Mouse (Mus musculus): ENCODE data around the gene Ranbp10. TPM values are rescaled to one million over a fixed set of nuclear protein-coding genes. Genes with fewer than 3 reads are reported as not detected.
"Not testable (repeated sequence)": the region's sequence is repeated elsewhere in the genome, so short reads cannot be mapped to it uniquely, and the experiment has no call there.

The Ranbp10 gene
- polyA plus RNA-seq, 1 experiment from 2014 or later: 8.3 TPM

- no peaks in the 10 kb centered on the region for H3K27me3 ChIP-seq (ENCODE audit: control insufficient read depth, insufficient read depth, low read length)
- H3K4me2 ChIP-seq (ENCODE audit: low read depth, low read length): no peak overlapping the region
- no peak overlapping the region for H3K4me3 ChIP-seq (ENCODE audit: low read length)
- peaks cover 36% of the 10 kb centered on the region for H3K36me3 ChIP-seq (ENCODE audit: control insufficient read depth, insufficient read depth)
- ATAC-seq (replicated peaks; ENCODE audit: extremely low read depth, insufficient read depth, low FRiP score): peak; percentile 72
- no peak overlapping the region for H3K27ac ChIP-seq (ENCODE audit: low read length)
- 71% methylated on average over 11 of the region's 11 CpGs for WGBS
- no peaks in the 10 kb centered on the region for H3K9me3 ChIP-seq (replicated peaks; ENCODE audit: control insufficient read depth, low read length)
- no peak overlapping the region for H3K9ac ChIP-seq (ENCODE audit: low read length)
- peaks cover 5% of the 10 kb centered on the region for H3K4me1 ChIP-seq (ENCODE audit: control insufficient read depth, insufficient read depth, low read length)
These were observed 19.5 kb upstream of the Ranbp10 start for GRCm38 (mm10) chr8:105846678-105847077.

- no peak overlapping the region for H3K4me3 ChIP-seq (ENCODE audit: low read length)
- H3K27ac ChIP-seq (ENCODE audit: low read length): no peak overlapping the region
- H3K36me3 ChIP-seq (ENCODE audit: control insufficient read depth, insufficient read depth): peaks cover 7% of the 10 kb centered on the region
- H3K4me2 ChIP-seq (ENCODE audit: low read depth, low read length): no peak overlapping the region
- no peaks in the 10 kb centered on the region for H3K27me3 ChIP-seq (ENCODE audit: control insufficient read depth, insufficient read depth, low read length)
- H3K4me1 ChIP-seq (ENCODE audit: control insufficient read depth, insufficient read depth, low read length): no peaks in the 10 kb centered on the region
- no peaks in the 10 kb centered on the region for H3K9me3 ChIP-seq (replicated peaks; ENCODE audit: control insufficient read depth, low read length)
- WGBS: 92% methylated on average over 5 of the region's 5 CpGs
- ATAC-seq (replicated peaks; ENCODE audit: extremely low read depth, insufficient read depth, low FRiP score): no peak
- no peak overlapping the region for H3K9ac ChIP-seq (ENCODE audit: low read length)
These were observed 12.1 kb upstream of the Ranbp10 start for GRCm38 (mm10) chr8:105839209-105839608.

GRCm38 (mm10) chr8:105836991-105837390 is 9.8 kb upstream of the Ranbp10 start:
- H3K36me3 ChIP-seq (ENCODE audit: control insufficient read depth, insufficient read depth): no peaks in the 10 kb centered on the region
- no peaks in the 10 kb centered on the region for H3K27me3 ChIP-seq (ENCODE audit: control insufficient read depth, insufficient read depth, low read length)
- 80% methylated on average over 6 of the region's 6 CpGs for WGBS
- H3K4me3 ChIP-seq (ENCODE audit: low read length): no peak overlapping the region
- H3K27ac ChIP-seq (ENCODE audit: low read length): no peak overlapping the region
- no peaks in the 10 kb centered on the region for H3K9me3 ChIP-seq (replicated peaks; ENCODE audit: control insufficient read depth, low read length)
- no peak overlapping the region for H3K4me2 ChIP-seq (ENCODE audit: low read depth, low read length)
- no peaks in the 10 kb centered on the region for H3K4me1 ChIP-seq (ENCODE audit: control insufficient read depth, insufficient read depth, low read length)
- no peak overlapping the region for H3K9ac ChIP-seq (ENCODE audit: low read length)
- ATAC-seq (replicated peaks; ENCODE audit: extremely low read depth, insufficient read depth, low FRiP score): no peak

- ATAC-seq (replicated peaks; ENCODE audit: extremely low read depth, insufficient read depth, low FRiP score): no peak
- Histone ChIP-seq H3K9ac (ENCODE audit: low read length) (no peak overlapping the region), H3K36me3 (ENCODE audit: control insufficient read depth, insufficient read depth) (no peaks in the 10 kb centered on the region), H3K4me3 (ENCODE audit: low read length) (no peak overlapping the region), H3K27ac (ENCODE audit: low read length) (no peak overlapping the region), H3K9me3 (replicated peaks; ENCODE audit: control insufficient read depth, low read length) (no peaks in the 10 kb centered on the region), H3K4me2 (ENCODE audit: low read depth, low read length) (no peak overlapping the region), H3K4me1 (ENCODE audit: control insufficient read depth, insufficient read depth, low read length) (no peaks in the 10 kb centered on the region), H3K27me3 (ENCODE audit: control insufficient read depth, insufficient read depth, low read length) (no peaks in the 10 kb centered on the region)
- WGBS: 28% methylated on average over 11 of the region's 11 CpGs
These were observed 8.2 kb upstream of the Ranbp10 start for GRCm38 (mm10) chr8:105835318-105835717.

- not testable (repeated sequence) for ATAC-seq (replicated peaks; ENCODE audit: extremely low read depth, insufficient read depth, low FRiP score); H3K4me3 ChIP-seq (ENCODE audit: low read length); H3K9me3 ChIP-seq (replicated peaks; ENCODE audit: control insufficient read depth, low read length); H3K27me3 ChIP-seq (ENCODE audit: control insufficient read depth, insufficient read depth, low read length); H3K4me2 ChIP-seq (ENCODE audit: low read depth, low read length); H3K9ac ChIP-seq (ENCODE audit: low read length); H3K36me3 ChIP-seq (ENCODE audit: control insufficient read depth, insufficient read depth); H3K4me1 ChIP-seq (ENCODE audit: control insufficient read depth, insufficient read depth, low read length); H3K27ac ChIP-seq (ENCODE audit: low read length)
- 75% methylated on average over 2 of the region's 2 CpGs for WGBS
These were observed 6.6 kb upstream of the Ranbp10 start for GRCm38 (mm10) chr8:105833740-105834139.

- WGBS: 2% methylated on average over 4 of the region's 4 CpGs
- Histone ChIP-seq H3K9me3 (replicated peaks; ENCODE audit: control insufficient read depth, low read length) (no peaks in the 10 kb centered on the region), H3K27ac (ENCODE audit: low read length) (peak overlapping the region; percentile 52), H3K4me1 (ENCODE audit: control insufficient read depth, insufficient read depth, low read length) (peaks cover 13% of the 10 kb centered on the region), H3K36me3 (ENCODE audit: control insufficient read depth, insufficient read depth) (peaks cover 18% of the 10 kb centered on the region), H3K4me2 (ENCODE audit: low read depth, low read length) (peak overlapping the region; percentile 87), H3K9ac (ENCODE audit: low read length) (peak overlapping the region; percentile 79), H3K4me3 (ENCODE audit: low read length) (peak overlapping the region; percentile 61), H3K27me3 (ENCODE audit: control insufficient read depth, insufficient read depth, low read length) (no peaks in the 10 kb centered on the region)
- ATAC-seq (replicated peaks; ENCODE audit: extremely low read depth, insufficient read depth, low FRiP score): no peak
These were observed 771 bp downstream of the Ranbp10 start for GRCm38 (mm10) chr8:105826379-105826778.

- H3K9ac ChIP-seq (ENCODE audit: low read length): peak overlapping the region; percentile 79
- ATAC-seq (replicated peaks; ENCODE audit: extremely low read depth, insufficient read depth, low FRiP score): no peak
- H3K4me3 ChIP-seq (ENCODE audit: low read length): peak overlapping the region; percentile 61
- no peak overlapping the region for H3K27ac ChIP-seq (ENCODE audit: low read length)
- H3K4me2 ChIP-seq (ENCODE audit: low read depth, low read length): peak overlapping the region; percentile 87
- 73% methylated on average over 4 of the region's 4 CpGs for WGBS
- peaks cover 19% of the 10 kb centered on the region for H3K4me1 ChIP-seq (ENCODE audit: control insufficient read depth, insufficient read depth, low read length)
- H3K27me3 ChIP-seq (ENCODE audit: control insufficient read depth, insufficient read depth, low read length): no peaks in the 10 kb centered on the region
- H3K36me3 ChIP-seq (ENCODE audit: control insufficient read depth, insufficient read depth): peaks cover 19% of the 10 kb centered on the region
- H3K9me3 ChIP-seq (replicated peaks; ENCODE audit: control insufficient read depth, low read length): no peaks in the 10 kb centered on the region
These were observed 1.6 kb downstream of the Ranbp10 start for GRCm38 (mm10) chr8:105825506-105825905.

GRCm38 (mm10) chr8:105820925-105821324 is 6.2 kb downstream of the Ranbp10 start:
- 80% methylated on average over 1 of the region's 1 CpGs for WGBS
- H3K9me3 ChIP-seq (replicated peaks; ENCODE audit: control insufficient read depth, low read length): no peaks in the 10 kb centered on the region
- H3K27ac ChIP-seq (ENCODE audit: low read length): no peak overlapping the region
- no peak overlapping the region for H3K4me3 ChIP-seq (ENCODE audit: low read length)
- no peak overlapping the region for H3K4me2 ChIP-seq (ENCODE audit: low read depth, low read length)
- H3K9ac ChIP-seq (ENCODE audit: low read length): no peak overlapping the region
- peaks cover 11% of the 10 kb centered on the region for H3K4me1 ChIP-seq (ENCODE audit: control insufficient read depth, insufficient read depth, low read length)
- peaks cover 19% of the 10 kb centered on the region for H3K36me3 ChIP-seq (ENCODE audit: control insufficient read depth, insufficient read depth)
- ATAC-seq (replicated peaks; ENCODE audit: extremely low read depth, insufficient read depth, low FRiP score): 0 out of 2 replicates have a peak, but pooled peaks have one; percentile 39
- no peaks in the 10 kb centered on the region for H3K27me3 ChIP-seq (ENCODE audit: control insufficient read depth, insufficient read depth, low read length)

GRCm38 (mm10) chr8:105819659-105820058 is 7.5 kb downstream of the Ranbp10 start:
- Histone ChIP-seq H3K4me1 (ENCODE audit: control insufficient read depth, insufficient read depth, low read length) (peaks cover 6% of the 10 kb centered on the region; the same call in 1 of the 2 replicates), H3K9ac (ENCODE audit: low read length) (no peak overlapping the region), H3K4me3 (ENCODE audit: low read length) (no peak overlapping the region), H3K36me3 (ENCODE audit: control insufficient read depth, insufficient read depth) (peaks cover 19% of the 10 kb centered on the region), H3K4me2 (ENCODE audit: low read depth, low read length) (no peak overlapping the region), H3K27me3 (ENCODE audit: control insufficient read depth, insufficient read depth, low read length) (no peaks in the 10 kb centered on the region), H3K27ac (ENCODE audit: low read length) (no peak overlapping the region), H3K9me3 (replicated peaks; ENCODE audit: control insufficient read depth, low read length) (no peaks in the 10 kb centered on the region)
- WGBS: 82% methylated on average over 3 of the region's 3 CpGs
- ATAC-seq (replicated peaks; ENCODE audit: extremely low read depth, insufficient read depth, low FRiP score): no peak
